Mouse (Mus musculus) neural tube, embryonic 13.5 days (tissue): ENCODE data around the gene Cables2. TPM values are rescaled to one million over a fixed set of nuclear protein-coding genes. Genes with fewer than 3 reads are reported as not detected.

Experiments used
- ATAC-seq: fragments of 200-750 bp; cut with Nextera tagmentation; 2 replicates; pipeline ENCODE4 v1.8.0; 2017; ENCODE audit warnings: low read depth, mild to moderate bottlenecking, moderate TSS enrichment, moderate library complexity
- H3K27ac ChIP-seq: fragments of 300-500 bp; sonication (generic); replicated peaks from 2 replicates; pipeline ENCODE4 v1.5.1; 2015; ENCODE audit warnings: moderate library complexity, mild to moderate bottlenecking, inconsistent platforms
- H3K27me3 ChIP-seq: fragments of 300-500 bp; sonication (generic); 2 replicates; pipeline ENCODE4 v1.6.1; 2015; ENCODE audit warnings: mild to moderate bottlenecking, inconsistent platforms
- H3K36me3 ChIP-seq: fragments of 300-500 bp; sonication (generic); 2 replicates; pipeline ENCODE4 v1.6.1; 2015; ENCODE audit warnings: mild to moderate bottlenecking, inconsistent platforms
- H3K4me1 ChIP-seq: fragments of 300-500 bp; sonication (generic); replicated peaks from 2 replicates; pipeline ENCODE4 v1.6.1; 2015; ENCODE audit warnings: inconsistent platforms
- H3K4me2 ChIP-seq: fragments of 300-500 bp; sonication (generic); 2 replicates; pipeline ENCODE4 v1.6.1; 2015; ENCODE audit warnings: inconsistent platforms, mild to moderate bottlenecking, moderate library complexity
- H3K4me3 ChIP-seq: fragments of 300-500 bp; sonication (generic); 2 replicates; pipeline ENCODE4 v1.5.1; 2015; ENCODE audit warnings: mild to moderate bottlenecking, inconsistent platforms
- H3K9ac ChIP-seq: fragments of 300-500 bp; sonication (generic); 2 replicates; pipeline ENCODE4 v1.6.1; 2015; ENCODE audit warnings: moderate library complexity, mild to moderate bottlenecking, inconsistent platforms
- H3K9me3 ChIP-seq: fragments of 300-500 bp; sonication (generic); 2 replicates; pipeline ENCODE4 v1.6.1; 2016; ENCODE audit warnings: inconsistent platforms
- WGBS: fragments of 180-500 bp; shearing (Covaris S2); methylation state at CpG from one replicate; pipeline ENCODE4 v1.1.7; 2015; 5-methylcytosine and 5-hydroxymethylcytosine counted together
- polyA plus RNA-seq: library from polyadenylated mRNA; unstranded; fragments of >200 nt; fragmentation: Nextera tagmentation; extraction: Ambion mirVana; gene quantifications from 2 replicates; pipeline ENCODE4 v1.2.1, GENCODE M21; 2015

Cables2 gene
- polyA plus RNA-seq, 1 experiment from 2014 or later, result 23.9 TPM

DNA sequence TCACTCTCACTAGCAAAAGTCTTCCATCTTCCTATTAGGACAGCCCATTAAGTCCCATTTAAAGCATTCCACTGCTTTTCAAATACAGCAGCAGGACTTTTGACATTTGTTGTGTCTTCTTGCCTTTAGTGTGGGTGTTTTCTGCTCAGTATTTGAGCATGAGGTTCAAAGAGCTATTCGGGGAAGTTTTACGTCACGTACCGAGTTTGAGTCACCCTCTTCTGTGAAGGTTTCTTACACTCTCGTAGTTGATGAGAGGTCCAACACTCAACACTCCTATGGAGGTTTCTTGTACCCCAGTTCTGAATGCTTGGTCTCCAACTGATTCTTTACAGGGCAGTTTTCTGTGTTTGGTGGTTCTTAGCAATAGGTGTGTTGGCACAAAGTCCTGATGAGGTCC lies 25.4 kb downstream of the Cables2 start:
- Histone ChIP-seq H3K4me3 (no peak overlapping the region), H3K4me1 (0 out of 2 replicates have a peak, but pooled peaks cover 3% of the 10 kb centered on the region), H3K9ac (no peak overlapping the region), H3K9me3 (no peaks in the 10 kb centered on the region), H3K4me2 (no peak overlapping the region), H3K36me3 (no peaks in the 10 kb centered on the region), H3K27ac (no peak overlapping the region), H3K27me3 (no peaks in the 10 kb centered on the region)
- no peak for ATAC-seq
- WGBS, result 82% methylated on average over 5 of the region's 5 CpGs

DNA sequence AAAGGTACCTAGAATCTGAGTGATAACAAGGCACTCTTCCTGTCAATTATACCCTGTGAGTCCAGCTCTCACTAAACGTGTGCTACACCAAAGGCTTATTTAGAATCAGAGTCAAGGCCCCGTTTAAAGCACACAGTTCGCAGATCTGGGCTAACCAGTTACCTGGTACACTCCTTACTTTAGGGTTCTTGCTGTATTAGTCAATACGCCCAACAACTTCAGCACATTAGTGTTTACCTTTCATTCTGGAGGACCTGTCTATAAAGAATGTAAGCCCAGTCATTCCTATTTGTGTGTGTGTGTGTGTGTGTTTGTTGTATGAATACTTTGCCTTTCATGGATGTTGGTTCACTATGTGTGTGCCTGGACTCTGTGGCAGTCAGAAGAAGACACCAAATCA lies 30.2 kb downstream of the Cables2 start:
- H3K27ac ChIP-seq, result no peak overlapping the region
- no peaks in the 10 kb centered on the region for H3K9me3 ChIP-seq
- WGBS, result 91% methylated on average over 4 of the region's 4 CpGs
- H3K27me3 ChIP-seq, result no peaks in the 10 kb centered on the region
- no peaks in the 10 kb centered on the region for H3K4me1 ChIP-seq
- no peak overlapping the region for H3K9ac ChIP-seq
- no peaks in the 10 kb centered on the region for H3K36me3 ChIP-seq
- H3K4me3 ChIP-seq, result no peak overlapping the region
- no peak overlapping the region for H3K4me2 ChIP-seq
- no peak for ATAC-seq

DNA sequence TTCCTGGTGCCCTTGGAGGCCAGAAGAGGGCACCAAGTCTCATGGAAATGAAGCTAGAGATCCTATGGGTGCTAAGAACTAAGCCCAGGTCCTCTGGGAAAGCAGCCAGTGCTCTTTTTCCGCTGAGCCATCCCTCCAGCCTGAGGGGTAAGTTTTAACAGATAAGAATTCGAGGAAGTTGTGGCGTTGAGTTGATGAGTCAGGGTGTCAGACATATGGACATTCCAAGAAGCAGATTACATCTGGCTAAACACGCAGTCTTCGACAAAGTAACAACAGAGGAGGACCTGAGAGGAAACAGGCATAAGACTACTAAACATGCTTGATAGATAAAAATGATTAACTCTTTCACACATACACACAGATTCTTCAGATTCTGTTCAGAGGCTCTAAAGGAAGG lies 34.7 kb downstream of the Cables2 start:
- no peak for ATAC-seq
- Histone ChIP-seq H3K4me2 (no peak overlapping the region), H3K27me3 (no peaks in the 10 kb centered on the region), H3K36me3 (no peaks in the 10 kb centered on the region), H3K9me3 (no peaks in the 10 kb centered on the region), H3K4me1 (peaks cover 8% of the 10 kb centered on the region; the same call in 1 of the 2 replicates), H3K4me3 (no peak overlapping the region), H3K9ac (no peak overlapping the region), H3K27ac (no peak overlapping the region)
- 88% methylated on average over 5 of the region's 5 CpGs for WGBS

DNA sequence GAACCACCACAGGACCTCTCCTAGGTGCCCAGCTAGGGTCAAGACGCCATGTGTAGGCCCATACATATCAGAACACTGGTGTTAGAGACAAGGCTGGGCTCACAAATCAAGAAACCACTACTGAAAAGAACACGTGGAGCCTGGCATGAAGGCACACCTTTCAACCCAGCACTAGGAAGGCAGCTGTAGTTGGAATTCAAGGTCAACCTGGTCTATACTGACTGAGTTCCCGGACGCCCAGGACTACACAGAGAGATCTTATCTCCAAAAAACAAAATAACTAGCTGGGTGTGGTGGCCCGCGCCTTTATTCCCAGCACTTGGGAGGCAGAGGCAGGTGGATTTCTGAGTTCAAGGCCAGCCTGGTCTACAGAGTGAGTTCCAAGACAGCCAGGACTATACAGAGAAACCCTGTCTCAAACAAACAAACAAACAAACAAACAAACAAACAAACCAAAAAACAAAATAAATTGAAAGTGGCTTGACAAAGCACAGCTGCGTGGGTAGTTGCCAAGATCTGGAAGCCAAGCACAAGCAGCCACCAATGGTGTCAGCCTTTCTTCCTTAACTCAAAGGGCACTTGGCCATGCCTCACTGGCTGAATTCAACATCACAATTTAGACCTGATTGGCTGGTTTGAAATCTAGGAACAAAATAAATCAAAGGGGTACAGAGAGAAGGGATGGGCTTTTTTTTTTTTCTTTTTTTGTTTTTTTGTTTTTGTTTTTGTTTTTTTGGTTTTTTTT lies 35.5 kb downstream of the Cables2 start:
- Histone ChIP-seq H3K27ac (no peak overlapping the region), H3K4me1 (peaks cover 8% of the 10 kb centered on the region; the same call in 1 of the 2 replicates), H3K4me3 (no peak overlapping the region), H3K9me3 (no peaks in the 10 kb centered on the region), H3K27me3 (no peaks in the 10 kb centered on the region), H3K9ac (no peak overlapping the region), H3K4me2 (no peak overlapping the region), H3K36me3 (no peaks in the 10 kb centered on the region)
- 95% methylated on average over 7 of the region's 7 CpGs for WGBS
- no peak for ATAC-seq

DNA sequence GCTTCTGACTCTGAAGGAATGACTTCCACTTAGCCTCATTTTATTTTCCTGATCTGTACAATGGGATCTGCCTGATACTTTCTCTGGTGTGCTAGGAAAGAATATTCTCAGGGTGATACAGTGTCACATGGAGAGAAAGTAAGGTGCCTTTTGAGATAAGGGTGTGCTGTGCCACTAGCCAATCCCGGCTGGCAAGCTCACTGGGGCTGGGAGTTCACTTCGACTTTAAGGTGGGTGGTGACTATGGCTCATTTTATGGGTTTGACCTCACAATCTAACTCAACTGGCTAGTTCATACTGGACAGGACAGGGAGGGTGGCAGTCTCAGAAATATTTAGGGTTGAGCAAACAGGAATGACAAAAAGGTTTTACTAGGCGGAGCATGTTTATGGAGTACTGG lies 36.4 kb downstream of the Cables2 start:
- Histone ChIP-seq H3K4me1 (peaks cover 8% of the 10 kb centered on the region; the same call in 1 of the 2 replicates), H3K9ac (no peak overlapping the region), H3K36me3 (no peaks in the 10 kb centered on the region), H3K27me3 (no peaks in the 10 kb centered on the region), H3K27ac (no peak overlapping the region), H3K4me3 (no peak overlapping the region), H3K9me3 (no peaks in the 10 kb centered on the region), H3K4me2 (no peak overlapping the region)
- no peak for ATAC-seq
- WGBS, result 81% methylated on average over 3 of the region's 3 CpGs

DNA sequence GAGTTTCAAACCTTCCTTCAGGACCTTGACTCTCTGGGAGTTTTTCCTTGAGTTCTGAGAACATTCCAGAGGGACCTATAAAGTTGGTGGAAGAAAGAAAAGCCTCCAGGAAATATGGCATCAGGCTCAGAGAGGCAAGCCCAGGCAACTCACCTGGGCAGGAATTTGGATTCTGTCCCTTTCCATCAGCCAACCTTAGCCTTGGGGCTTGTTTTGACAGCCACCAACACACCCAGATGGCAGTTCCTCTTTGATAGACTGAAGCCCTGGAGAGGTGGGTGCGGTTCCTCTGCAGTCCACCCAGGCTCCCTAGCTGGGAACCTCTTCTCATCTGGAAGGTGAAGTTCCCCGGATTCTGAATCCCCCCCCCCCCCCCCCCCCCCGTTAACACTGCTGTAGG lies 36.8 kb downstream of the Cables2 start:
- Histone ChIP-seq H3K9ac (no peak overlapping the region), H3K27me3 (no peaks in the 10 kb centered on the region), H3K4me3 (no peak overlapping the region), H3K36me3 (no peaks in the 10 kb centered on the region), H3K9me3 (no peaks in the 10 kb centered on the region), H3K27ac (no peak overlapping the region), H3K4me2 (no peak overlapping the region), H3K4me1 (peaks cover 8% of the 10 kb centered on the region; the same call in 1 of the 2 replicates)
- 63% methylated on average over 3 of the region's 3 CpGs for WGBS
- ATAC-seq, result no peak

DNA sequence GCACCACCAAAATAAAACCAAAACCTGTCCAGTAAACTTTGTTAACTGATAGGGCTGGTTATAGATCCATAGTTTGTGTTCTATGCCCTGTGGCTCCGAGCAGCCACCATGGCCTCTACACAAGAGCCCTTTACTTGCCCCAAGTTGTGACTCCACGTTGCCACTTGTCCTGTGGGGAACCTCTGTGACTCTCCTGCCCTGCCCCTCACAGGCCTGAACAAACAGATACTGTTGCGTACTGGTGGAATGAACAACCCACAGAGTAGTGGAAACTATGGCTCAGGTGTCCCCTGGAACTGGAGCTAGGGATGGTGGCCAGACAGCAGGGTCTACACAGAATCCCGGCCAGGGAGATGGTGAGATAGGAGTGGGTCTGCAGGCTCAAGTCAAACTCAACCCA lies 37.5 kb downstream of the Cables2 start:
- no peak overlapping the region for H3K27ac ChIP-seq
- H3K4me1 ChIP-seq, result peaks cover 8% of the 10 kb centered on the region; the same call in 1 of the 2 replicates
- ATAC-seq, result no peak
- H3K4me2 ChIP-seq, result no peak overlapping the region
- H3K27me3 ChIP-seq, result no peaks in the 10 kb centered on the region
- no peaks in the 10 kb centered on the region for H3K9me3 ChIP-seq
- no peaks in the 10 kb centered on the region for H3K36me3 ChIP-seq
- H3K9ac ChIP-seq, result no peak overlapping the region
- 89% methylated on average over 4 of the region's 4 CpGs for WGBS
- H3K4me3 ChIP-seq, result no peak overlapping the region

DNA sequence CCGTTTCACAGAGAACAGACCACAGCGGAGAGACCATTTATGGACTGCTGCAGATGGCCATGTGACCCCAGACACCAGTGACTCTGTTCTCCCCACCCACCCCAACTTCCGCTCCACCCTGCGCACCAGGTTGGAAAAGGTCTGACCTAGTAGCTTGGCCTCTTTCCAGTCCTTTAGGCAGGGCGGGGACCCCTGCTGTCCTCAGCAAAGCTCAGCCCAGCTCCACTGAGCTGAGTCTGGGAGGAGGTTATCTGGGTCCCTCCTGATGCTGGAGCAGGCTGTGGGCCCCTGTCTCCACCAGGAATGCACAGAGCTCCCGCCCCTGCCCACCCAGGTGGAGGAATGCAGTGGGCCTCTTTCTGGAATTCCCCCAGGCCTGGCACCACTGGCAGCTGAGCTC lies 38.3 kb downstream of the Cables2 start:
- H3K36me3 ChIP-seq, result no peaks in the 10 kb centered on the region
- no peak overlapping the region for H3K4me2 ChIP-seq
- no peaks in the 10 kb centered on the region for H3K27me3 ChIP-seq
- no peak overlapping the region for H3K27ac ChIP-seq
- H3K4me1 ChIP-seq, result peaks cover 8% of the 10 kb centered on the region; the same call in 1 of the 2 replicates
- H3K9ac ChIP-seq, result no peak overlapping the region
- H3K9me3 ChIP-seq, result no peaks in the 10 kb centered on the region
- WGBS, result 56% methylated on average over 6 of the region's 6 CpGs
- ATAC-seq, result no peak
- H3K4me3 ChIP-seq, result no peak overlapping the region

DNA sequence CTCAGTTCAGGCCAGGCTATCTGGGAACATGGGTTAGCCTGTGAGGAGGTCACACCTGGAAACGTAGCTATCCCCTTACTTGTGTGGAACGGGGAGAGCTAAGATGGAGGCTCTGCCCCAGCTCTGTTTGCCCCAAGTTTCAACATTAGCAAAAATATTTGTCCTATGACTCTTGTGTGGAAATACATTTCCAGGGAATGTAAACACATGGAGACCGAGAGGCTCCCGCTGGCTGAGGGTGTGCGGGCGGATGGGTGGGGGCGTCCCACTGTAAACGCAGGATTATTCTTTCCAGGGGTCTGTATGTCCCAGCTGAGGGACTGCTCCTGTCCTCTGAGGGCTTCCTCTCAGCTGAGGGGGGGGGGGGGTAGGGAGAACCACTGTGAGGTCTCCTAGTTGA lies 38.9 kb downstream of the Cables2 start:
- Histone ChIP-seq H3K27me3 (no peaks in the 10 kb centered on the region), H3K9ac (no peak overlapping the region), H3K4me3 (no peak overlapping the region), H3K27ac (no peak overlapping the region), H3K36me3 (no peaks in the 10 kb centered on the region), H3K4me2 (no peak overlapping the region), H3K9me3 (no peaks in the 10 kb centered on the region), H3K4me1 (peaks cover 8% of the 10 kb centered on the region; the same call in 1 of the 2 replicates)
- ATAC-seq, result no peak
- 90% methylated on average over 8 of the region's 8 CpGs for WGBS

DNA sequence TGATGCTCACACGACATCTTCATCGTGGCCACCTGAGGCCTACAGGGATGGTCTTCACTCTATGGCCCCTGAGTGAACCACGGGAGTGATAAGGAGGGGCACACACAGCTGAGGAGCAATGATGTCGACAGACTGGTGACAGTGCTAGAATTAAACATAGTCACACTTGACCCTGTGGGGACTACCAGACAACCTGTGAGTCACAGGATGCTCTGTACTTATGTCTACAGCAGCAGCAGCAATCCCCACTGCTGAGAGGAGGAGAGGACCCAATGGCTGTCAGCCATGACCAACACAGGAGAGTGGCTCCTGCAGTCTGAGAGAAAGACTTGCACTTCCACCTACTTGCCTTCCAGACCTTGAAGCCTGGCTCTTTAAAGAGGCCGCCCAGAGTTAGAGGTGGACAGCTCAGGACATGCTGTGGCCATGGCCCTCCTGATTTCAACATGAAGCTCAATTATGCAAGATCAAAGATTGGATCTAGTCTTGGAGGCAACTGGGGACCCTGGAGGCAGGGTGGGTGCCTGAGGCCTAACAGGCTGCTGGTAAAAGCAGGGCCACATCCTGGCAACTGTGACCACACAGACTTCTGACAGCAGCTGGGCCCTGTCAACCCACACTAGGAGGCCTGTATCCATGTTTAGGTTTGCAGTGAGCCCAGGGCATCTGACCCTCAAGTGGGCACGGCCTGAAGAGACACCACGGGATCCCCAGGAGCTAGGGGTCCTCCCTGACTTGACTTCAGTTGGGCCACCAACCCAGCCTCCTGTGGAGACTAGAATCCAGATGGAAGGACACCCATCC lies 40.0 kb downstream of the Cables2 start:
- H3K27me3 ChIP-seq, result no peaks in the 10 kb centered on the region
- no peak for ATAC-seq
- no peak overlapping the region for H3K4me2 ChIP-seq
- H3K27ac ChIP-seq, result no peak overlapping the region
- no peaks in the 10 kb centered on the region for H3K9me3 ChIP-seq
- H3K4me1 ChIP-seq, result peaks cover 12% of the 10 kb centered on the region
- H3K4me3 ChIP-seq, result no peak overlapping the region
- no peaks in the 10 kb centered on the region for H3K36me3 ChIP-seq
- 89% methylated on average over 7 of the region's 7 CpGs for WGBS
- H3K9ac ChIP-seq, result no peak overlapping the region

DNA sequence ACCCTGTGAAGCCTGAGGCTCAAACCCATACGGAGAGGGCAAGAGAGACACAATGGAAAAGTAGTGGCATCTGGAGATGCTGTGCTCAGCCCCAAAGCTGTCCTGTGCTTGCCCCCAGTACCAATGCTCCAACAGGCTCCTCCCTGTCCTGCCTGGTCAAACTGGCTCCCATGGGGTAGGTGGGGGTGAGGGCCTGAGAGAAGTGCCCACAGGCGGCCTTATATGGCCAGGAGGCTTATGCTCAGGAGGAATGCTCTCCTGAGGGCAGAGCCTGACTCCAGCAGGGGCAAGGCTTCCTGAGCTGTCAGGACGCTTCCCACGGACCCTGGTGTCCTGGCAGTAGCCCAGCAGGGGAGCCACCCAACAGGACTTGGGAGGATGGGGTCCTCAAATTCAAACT lies 42.8 kb downstream of the Cables2 start:
- ATAC-seq, result no peak
- Histone ChIP-seq H3K4me3 (no peak overlapping the region), H3K27ac (no peak overlapping the region), H3K27me3 (peaks cover 21% of the 10 kb centered on the region), H3K9ac (no peak overlapping the region), H3K9me3 (no peaks in the 10 kb centered on the region), H3K36me3 (no peaks in the 10 kb centered on the region), H3K4me2 (no peak overlapping the region), H3K4me1 (peaks cover 37% of the 10 kb centered on the region)
- 63% methylated on average over 4 of the region's 4 CpGs for WGBS

DNA sequence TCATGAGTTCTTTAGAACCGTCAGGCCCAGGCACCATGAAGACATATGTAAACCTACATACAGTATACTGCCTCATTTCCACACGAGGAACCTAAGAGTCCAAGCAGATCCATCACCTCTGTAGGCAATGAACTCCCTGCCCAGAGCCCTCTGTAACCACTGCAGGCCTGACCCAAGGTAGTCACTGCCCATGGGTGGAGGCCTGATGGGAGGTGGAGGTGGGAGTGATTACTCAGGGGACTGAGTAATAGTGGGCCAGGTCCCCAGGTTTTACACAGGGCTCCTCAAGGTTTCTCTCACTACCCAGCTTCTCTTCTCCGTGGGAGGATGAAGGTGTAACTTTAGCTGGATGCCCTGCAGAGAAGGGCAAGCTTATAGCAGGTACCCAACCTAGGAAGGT lies 44.2 kb downstream of the Cables2 start:
- peaks cover 34% of the 10 kb centered on the region for H3K27me3 ChIP-seq
- H3K9ac ChIP-seq, result no peak overlapping the region
- no peak overlapping the region for H3K4me2 ChIP-seq
- H3K27ac ChIP-seq, result no peak overlapping the region
- WGBS, result 62% methylated on average over 3 of the region's 3 CpGs
- no peaks in the 10 kb centered on the region for H3K9me3 ChIP-seq
- H3K36me3 ChIP-seq, result no peaks in the 10 kb centered on the region
- H3K4me1 ChIP-seq, result peaks cover 39% of the 10 kb centered on the region
- no peak overlapping the region for H3K4me3 ChIP-seq
- no peak for ATAC-seq
